Mouse (Mus musculus): ENCODE data around the gene Mc1r.
"Not testable (repeated sequence)": the region's sequence is repeated elsewhere in the genome, so short reads cannot be mapped to it uniquely, and the experiment has no call there.

The Mc1r gene

GRCm38 (mm10) chr8:123431616-123432365, 24.9 kb downstream of the Mc1r start:
- no peak for DNase-seq

GRCm38 (mm10) chr8:123432381-123432780, 25.5 kb downstream of the Mc1r start:
- DNase-seq, result no peak

DNA sequence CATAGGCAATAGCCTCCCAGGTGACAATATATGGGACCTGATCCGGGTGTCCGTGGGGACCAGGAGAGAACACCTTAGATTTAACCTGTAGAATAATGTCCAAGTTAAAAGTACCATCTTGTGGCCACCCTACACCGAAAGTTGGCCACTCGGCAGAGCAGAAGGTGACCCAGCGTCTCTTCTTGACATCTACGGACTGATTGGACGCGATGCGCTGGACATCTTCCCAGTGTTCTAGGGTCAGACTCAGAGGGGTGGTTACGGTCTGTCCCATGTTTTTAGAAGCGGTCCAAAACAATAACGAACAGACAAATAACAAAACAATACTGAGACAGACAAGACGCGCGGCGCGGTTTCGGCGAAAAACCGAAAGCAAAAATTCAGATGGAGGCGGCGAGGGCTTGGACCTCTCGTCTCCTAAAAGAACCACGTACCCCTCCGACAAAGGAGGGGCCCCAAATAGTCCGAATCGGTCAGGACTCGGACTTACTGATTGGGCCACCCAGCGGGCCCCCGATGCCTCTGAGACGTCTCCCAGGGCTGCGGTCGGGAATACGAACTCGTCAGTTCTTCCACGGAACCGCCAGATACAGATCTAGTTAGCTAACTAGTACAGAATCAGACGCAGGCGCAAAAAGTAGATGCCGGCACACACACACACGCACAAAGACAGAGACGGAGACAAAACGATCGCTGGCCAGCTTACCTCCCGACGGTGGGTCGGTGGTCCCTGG, 26.5 kb downstream of the Mc1r start:
- not testable (repeated sequence) for DNase-seq

- DNase-seq, result no peak
Observed at GRCm38 (mm10) chr8:123441788-123442187, 34.9 kb downstream of the Mc1r start.

GRCm38 (mm10) chr8:123442351-123442750, 35.4 kb downstream of the Mc1r start:
- no peak for DNase-seq

GRCm38 (mm10) chr8:123442871-123443575, 36.1 kb downstream of the Mc1r start:
- DNase-seq, result peak; percentile 97 to 98

GRCm38 (mm10) chr8:123443576-123443921, 36.6 kb downstream of the Mc1r start:
- DNase-seq, result no peak

GRCm38 (mm10) chr8:123444131-123444530, 37.2 kb downstream of the Mc1r start:
- no peak for DNase-seq

- no peak for DNase-seq
Observed at GRCm38 (mm10) chr8:123445981-123446380, 39.1 kb downstream of the Mc1r start.

DNA sequence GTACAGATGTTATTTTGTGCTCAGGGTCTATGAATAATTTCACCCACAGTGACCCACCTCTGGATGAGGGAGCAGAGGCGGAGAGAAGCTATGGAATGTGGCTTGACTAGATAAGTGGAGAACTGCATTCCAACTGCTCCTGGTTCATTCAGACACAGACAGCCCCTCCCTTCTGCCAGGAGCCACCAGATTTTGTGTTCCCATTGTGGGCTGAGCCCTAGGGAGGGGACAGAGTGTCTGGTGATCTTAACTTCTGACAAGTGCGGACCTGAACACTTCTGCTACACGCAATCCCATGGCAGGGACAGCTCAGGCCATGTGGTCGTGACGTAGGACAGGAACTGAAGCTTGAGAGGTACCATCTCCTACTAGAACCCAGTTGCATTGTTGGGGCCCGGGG, 39.9 kb downstream of the Mc1r start:
- DNase-seq, result no peak

- DNase-seq, result no peak
Observed at GRCm38 (mm10) chr8:123450783-123451182, 43.9 kb downstream of the Mc1r start.

DNA sequence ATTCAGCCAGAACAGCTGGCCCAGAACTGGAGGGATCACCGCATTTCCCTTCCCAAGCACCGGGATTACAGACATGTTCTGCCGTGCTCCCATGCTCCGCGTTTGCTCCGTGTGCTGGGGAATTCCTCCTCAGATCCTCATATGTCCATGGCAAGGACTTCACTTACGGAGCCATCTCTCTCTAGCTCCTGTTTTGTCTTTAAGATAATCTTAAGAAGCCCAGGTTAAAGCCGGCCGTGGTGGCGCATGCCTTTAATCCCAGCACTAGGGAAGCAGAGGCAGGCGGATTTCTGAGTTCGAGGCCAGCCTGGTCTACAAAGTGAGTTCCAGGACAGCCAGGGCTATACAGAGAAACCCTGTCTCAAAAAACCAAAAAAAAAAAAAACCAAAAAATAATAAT, 44.8 kb downstream of the Mc1r start:
- not testable (repeated sequence) for DNase-seq

GRCm38 (mm10) chr8:123452149-123452548, 45.2 kb downstream of the Mc1r start:
- no peak for DNase-seq

DNA sequence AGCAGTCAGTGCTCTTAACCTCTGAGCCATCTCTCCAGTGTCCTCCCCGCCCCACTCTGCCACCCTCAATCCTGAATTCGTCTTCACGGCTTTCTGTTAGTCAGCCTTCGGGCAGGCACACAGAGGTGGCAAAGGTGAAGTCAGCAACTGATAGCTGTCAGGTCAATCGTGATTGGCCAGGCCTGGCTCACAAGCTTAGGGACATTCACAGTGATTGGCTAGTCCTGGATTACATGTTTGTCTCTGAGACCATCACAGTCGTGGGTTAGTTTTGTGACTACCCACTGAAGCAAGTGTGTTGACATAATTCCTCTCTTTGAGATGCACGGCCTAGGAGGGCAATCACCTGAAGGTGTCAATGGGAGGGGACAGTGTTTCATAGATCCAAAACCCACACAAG, 46.4 kb downstream of the Mc1r start:
- no peak for DNase-seq

GRCm38 (mm10) chr8:123453951-123454350, 47.0 kb downstream of the Mc1r start:
- DNase-seq, result no peak

GRCm38 (mm10) chr8:123454559-123454958, 47.7 kb downstream of the Mc1r start:
- DNase-seq, result no peak

Measured in kidney, postnatal 4 days (tissue).